Mouse (Mus musculus): ENCODE data around the gene Il17c.

The Il17c gene

GRCm38 (mm10) chr8:122430646-122431045 is 8.8 kb downstream of the Il17c start:
- ATAC-seq (ENCODE audit: low TSS enrichment) = no peak

- no peak for ATAC-seq (ENCODE audit: low TSS enrichment)
Measured at GRCm38 (mm10) chr8:122431694-122432442, 10.0 kb downstream of the Il17c start.

GRCm38 (mm10) chr8:122432443-122433268 is 10.8 kb downstream of the Il17c start, which contains the start of gene Cyba:
Gene Cyba, minus strand, starts transcription at chr8:122432930.
- no peak for ATAC-seq (ENCODE audit: low TSS enrichment)

- no peak for ATAC-seq (ENCODE audit: low TSS enrichment)
Measured at GRCm38 (mm10) chr8:122433269-122433905, 11.6 kb downstream of the Il17c start.

- ATAC-seq (ENCODE audit: low TSS enrichment) = no peak
Measured at GRCm38 (mm10) chr8:122435375-122435774, 13.6 kb downstream of the Il17c start.

- no peak for ATAC-seq (ENCODE audit: low TSS enrichment)
Measured at GRCm38 (mm10) chr8:122436146-122436545, 14.3 kb downstream of the Il17c start.

- ATAC-seq (ENCODE audit: low TSS enrichment) = no peak
Measured at GRCm38 (mm10) chr8:122436586-122437125, 14.8 kb downstream of the Il17c start.

- no peak for ATAC-seq (ENCODE audit: low TSS enrichment)
Measured at GRCm38 (mm10) chr8:122437708-122438331, 16.0 kb downstream of the Il17c start.

- no peak for ATAC-seq (ENCODE audit: low TSS enrichment)
Measured at GRCm38 (mm10) chr8:122439336-122439735, 17.5 kb downstream of the Il17c start.

GRCm38 (mm10) chr8:122441326-122441725 is 19.5 kb downstream of the Il17c start:
- ATAC-seq (ENCODE audit: low TSS enrichment) = no peak

- ATAC-seq (ENCODE audit: low TSS enrichment) = no peak
Measured at GRCm38 (mm10) chr8:122442356-122442755, 20.5 kb downstream of the Il17c start.

- peak; percentile 3; the same call in 1 of the 2 replicates for ATAC-seq (ENCODE audit: low TSS enrichment)
Measured at GRCm38 (mm10) chr8:122442781-122443180, 21.0 kb downstream of the Il17c start.

GRCm38 (mm10) chr8:122443262-122444006 is 21.6 kb downstream of the Il17c start, which contains the start of gene Mvd:
Gene Mvd, minus strand, starts transcription at chr8:122443422.
- ATAC-seq (ENCODE audit: low TSS enrichment) = peak; percentile 94

GRCm38 (mm10) chr8:122444058-122444748 is 22.4 kb downstream of the Il17c start:
- ATAC-seq (ENCODE audit: low TSS enrichment) = peak; percentile 25

- no peak for ATAC-seq (ENCODE audit: low TSS enrichment)
Measured at GRCm38 (mm10) chr8:122445203-122445602, 23.4 kb downstream of the Il17c start.

GRCm38 (mm10) chr8:122451161-122451703 is 29.4 kb downstream of the Il17c start:
- peak; percentile 66; the same call in 1 of the 2 replicates for ATAC-seq (ENCODE audit: low TSS enrichment)

GRCm38 (mm10) chr8:122452154-122452553 is 30.3 kb downstream of the Il17c start:
- ATAC-seq (ENCODE audit: low TSS enrichment) = no peak

- no peak for ATAC-seq (ENCODE audit: low TSS enrichment)
Measured at GRCm38 (mm10) chr8:122454409-122454808, 32.6 kb downstream of the Il17c start.

GRCm38 (mm10) chr8:122457171-122457570 is 35.4 kb downstream of the Il17c start:
- no peak for ATAC-seq (ENCODE audit: low TSS enrichment)

Measured in frontal cortex, adult (tissue).